Mouse (Mus musculus): Measurements from ENCODE around the gene Selenos.
A peak's percentile ranks its signal among the peaks of the same experiment; 100 is the strongest.
"Not testable (repeated sequence)": the region's sequence is repeated elsewhere in the genome, so short reads cannot be mapped to it uniquely, and the experiment has no call there.

The Selenos gene

DNA sequence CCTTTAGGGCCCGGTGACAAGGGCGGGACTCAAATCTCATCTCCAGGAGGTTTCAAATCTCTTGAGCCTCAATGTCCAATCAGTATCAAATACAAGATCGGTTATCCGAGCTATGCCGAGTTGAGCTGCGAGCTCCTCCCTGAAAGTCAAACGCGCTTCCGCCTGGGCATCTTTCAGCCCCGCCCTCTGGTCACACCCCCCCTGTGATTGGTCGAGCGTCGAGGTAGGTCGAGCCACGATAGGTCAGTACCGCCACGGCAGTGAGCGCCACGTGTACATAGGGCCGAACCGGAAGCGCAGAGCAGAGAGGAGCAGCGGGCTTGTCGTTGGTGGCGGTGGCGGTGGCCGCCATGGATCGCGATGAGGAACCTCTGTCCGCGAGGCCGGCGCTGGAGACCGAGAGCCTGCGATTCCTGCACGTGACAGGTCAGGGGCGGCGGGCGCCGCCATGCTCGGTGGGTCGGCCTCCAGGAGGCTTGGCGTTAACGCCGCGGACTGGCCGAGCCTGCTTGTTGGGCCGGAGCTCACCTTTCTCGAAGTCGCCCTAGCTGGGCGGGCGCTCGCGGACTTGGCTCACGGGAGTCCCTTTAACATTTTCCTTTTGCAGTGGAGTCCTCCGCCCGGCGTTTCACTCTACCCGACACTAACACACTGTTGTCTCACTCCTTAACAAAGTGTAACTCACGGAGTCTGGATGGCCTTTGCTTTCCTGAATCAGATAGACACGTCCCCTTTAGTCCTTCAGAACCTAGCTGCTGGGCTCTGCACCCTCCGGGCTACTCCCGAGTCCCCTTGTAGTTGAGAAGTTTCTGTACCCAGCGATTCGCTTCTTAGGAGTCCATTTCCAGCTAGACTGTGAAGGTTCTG is at the start of gene Selenos:
Gene Selenos (plus strand): TSS at position 286 of the 867 bp plus-strand sequence.
- peak; percentile 94 for DNase-seq (ENCODE audit: low spot score)

DNA sequence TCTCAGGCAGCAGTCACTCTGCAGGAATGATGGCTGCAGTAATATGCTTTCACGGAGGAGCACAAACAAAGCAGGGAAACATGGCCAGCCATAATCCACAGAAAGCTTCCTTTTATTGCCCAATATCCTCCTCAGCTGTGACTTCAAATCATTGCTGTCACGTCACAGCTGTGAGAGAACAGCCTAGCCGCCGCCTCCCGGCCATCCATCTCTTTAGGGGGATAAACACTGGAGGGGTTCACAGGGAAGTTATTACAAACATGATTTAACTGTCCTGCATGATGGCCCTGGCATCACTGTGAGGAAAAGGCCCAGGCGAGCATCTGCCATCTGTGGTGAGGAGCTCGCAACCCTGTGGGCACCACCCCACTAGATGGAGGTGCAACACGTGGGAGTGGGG is 42.6 kb upstream of the Selenos start:
- DNase-seq (ENCODE audit: low spot score), result no peak

DNA sequence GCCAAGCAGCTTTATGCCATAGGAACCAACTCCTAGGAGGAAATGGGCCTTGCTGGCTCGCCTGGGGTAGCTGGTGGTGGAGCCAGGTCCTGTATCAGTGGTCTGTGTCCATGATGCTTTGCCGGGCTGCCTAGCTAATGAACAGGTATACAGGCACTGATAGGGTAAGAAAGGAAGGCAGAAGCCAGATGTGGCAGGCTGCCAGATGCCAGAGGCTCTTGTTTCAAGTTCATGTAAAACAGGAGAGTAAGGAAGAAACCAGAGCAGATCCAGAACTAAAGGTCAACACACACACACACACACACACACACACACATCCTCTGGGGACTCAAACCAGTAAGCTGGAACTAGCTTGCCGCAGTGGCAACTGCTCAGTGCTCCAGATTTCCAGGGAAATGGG is 41.2 kb upstream of the Selenos start:
- no peak for DNase-seq (ENCODE audit: low spot score)

DNA sequence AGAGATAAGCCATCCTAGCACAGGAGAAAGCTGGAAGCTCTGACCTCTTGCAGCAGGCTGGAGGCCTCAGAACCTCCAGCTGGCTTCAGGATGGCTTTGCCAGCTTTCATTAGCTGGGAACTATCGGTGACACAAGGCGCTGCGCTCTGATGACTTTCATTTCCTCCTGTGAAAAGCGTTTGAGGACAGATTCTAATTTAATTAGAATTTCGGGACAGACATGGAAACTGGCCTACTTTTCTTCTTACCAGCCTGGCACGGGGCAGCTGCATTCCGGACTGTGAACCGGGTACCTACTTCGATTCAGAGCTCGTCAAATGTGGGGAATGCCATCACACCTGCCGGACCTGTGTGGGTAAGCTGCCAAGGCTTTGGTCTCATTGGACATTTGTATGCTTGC is 40.7 kb upstream of the Selenos start:
- no peak for DNase-seq (ENCODE audit: low spot score)

DNA sequence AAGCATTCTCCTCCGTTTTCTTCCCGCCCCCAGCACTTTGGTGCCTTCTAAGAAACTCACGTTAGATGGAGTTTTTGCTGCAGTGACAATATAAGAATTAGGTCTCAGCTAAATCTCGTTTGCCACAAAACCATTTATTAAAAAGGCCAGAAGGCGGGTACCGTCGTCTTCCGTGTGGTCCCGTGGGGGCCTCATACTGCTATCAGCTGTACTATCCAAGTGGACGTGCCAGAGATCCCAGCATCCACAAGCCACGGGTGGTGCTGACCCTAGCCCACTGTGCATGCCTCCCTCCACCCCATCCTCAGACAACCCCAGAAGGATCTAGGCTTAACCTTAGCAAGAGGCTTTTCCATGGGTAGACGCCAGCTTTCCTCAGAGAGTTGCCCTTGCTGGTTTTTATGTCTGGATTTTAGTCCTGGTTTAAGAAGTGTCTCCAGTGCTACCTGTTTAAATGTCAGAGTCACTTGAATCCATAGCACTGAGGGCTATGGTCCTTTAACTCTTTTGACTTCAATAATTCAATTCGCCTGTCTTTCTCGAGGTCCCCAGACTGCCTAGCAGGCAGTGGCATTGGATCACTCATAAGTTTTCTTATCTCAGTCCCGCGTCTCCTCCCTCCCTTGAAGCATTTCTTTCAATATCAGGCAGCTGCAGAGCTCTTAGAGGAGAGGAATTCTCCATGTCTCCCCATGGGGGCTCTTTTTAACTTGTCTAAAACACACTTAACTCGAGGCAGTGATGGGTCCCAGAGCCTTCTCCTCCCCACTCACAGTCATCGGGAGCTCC is 39.2 kb upstream of the Selenos start:
- no peak for DNase-seq (ENCODE audit: low spot score)

DNA sequence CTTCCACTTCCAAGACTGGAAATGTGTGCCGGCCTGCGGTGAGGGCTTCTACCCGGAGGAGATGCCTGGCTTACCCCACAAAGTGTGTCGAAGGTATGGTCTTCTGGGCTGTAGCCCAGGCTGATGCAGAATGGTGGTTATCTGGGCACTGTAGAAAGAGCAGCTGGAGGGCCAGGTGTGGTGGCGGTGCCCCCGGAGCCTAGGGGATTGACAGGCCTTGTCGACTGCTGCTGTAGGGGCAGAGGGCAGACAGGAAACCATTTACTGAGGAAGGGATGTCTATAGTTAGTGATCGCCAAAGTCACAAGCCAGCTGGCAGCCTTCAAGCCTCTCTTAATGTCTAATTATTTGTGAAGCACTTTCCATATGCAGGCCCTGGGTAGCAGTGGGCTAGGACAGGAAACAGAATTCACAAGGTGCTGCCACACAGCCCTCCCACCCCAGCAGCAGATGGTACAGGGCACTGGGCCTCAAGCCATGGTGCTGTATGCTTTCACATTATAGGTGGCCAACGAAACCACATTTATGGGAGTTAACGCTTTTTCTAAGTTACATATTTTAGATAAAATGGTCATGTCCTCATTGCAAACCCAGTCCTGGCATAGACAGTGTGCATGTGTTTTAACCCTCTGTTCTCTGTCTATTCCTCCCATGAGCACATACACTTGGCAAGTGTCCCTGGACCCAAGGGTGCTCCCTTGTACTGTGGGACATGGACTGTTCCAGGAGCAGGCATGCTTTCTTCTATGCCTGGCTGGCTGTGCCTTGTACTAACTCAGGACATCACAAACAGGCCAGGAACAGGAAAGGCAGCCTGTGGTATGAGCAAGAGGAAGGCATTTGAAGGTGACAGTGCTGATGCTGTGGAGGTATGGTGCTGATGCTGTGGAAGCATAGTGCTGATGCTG is 35.6 kb upstream of the Selenos start, which contains the start of gene Gm45213:
Gene Gm45213 (plus strand): TSS at position 51 of the 908 bp plus-strand sequence.
- no peak for DNase-seq (ENCODE audit: low spot score)

DNA sequence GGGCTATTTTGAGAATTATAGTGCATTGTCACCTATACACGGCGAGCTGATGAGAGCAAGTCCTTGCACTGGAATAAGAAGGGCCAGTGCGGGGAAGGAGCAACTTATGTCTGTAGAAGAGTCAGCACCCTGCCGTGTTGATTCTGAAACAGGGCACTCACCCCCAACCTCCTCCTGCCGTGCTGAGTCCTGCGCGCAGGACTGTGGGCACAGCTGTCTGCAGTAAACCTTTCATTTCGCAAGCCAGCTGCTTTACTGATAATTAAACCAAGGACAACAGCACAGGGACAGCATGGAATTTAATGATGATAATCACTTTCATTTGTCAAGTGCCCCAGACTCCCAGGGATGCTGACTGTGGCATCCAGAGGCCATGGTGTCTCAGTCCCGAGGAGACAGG is 34.8 kb upstream of the Selenos start:
- no peak for DNase-seq (ENCODE audit: low spot score)

DNA sequence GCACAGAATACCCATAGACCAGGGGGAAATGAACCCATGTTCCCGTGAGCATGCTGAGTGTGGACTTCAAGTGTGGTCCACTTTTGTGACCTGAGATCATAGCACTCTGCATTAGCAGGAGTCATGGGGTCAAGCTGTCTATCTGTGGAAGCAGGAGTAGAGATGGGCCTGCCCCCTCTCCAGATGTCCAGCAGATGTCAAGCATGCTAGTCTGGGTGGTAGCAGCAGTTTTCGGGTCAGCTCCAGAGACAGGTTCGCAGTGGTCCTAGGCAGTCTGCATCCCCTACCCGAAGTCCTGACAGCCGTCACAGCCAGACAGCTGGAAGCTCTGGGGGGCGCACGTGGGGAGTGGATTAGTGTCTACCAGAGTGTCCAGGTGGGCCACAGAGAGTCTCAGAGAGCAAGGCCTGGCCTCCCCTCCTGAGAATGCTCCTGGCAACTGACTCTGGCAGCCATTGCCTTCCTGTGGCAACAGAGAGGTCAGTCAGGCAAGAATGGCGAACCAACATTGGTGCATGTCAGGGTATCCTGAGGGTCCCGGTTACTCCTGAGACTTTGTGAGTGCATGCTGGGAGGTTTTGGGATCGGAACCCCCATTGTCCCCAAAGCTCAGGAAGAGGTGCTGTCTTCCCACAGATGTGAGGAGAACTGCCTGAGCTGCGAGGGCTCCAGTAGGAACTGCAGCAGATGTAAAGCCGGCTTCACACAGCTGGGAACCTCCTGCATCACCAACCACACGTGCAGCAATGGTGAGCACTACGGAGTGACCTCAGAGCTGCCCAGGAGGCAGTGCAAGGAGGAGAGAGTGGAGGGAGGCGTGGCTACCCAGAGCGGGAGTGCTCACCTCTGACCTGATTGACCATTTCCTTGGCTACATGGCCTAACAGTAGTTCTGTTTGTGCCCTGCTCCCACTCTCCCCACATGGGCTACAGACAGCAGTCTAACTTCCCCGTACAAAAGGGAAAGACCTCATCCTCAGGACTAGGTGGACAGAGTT is 32.2 kb upstream of the Selenos start:
- DNase-seq (ENCODE audit: low spot score), result no peak

DNA sequence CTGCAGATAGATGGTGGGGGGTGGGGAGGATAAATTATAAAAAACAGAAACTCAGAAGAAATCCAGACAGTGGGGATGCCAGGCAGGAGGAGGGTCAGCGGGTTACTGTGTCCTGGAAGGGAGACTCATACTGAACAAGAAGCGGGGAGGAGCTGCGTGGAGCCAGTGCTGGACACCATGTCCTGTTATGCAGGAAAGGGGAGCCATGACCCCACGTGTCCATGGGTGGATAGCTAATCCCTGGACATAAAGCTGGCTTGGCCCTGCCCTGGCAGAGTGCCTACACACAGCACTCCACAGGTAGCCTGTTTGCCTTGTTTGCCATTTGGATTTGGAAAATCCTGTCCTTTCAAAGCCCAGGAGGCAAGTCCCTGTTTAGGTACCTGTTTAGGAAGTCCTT is 31.5 kb upstream of the Selenos start:
- DNase-seq (ENCODE audit: low spot score), result no peak

DNA sequence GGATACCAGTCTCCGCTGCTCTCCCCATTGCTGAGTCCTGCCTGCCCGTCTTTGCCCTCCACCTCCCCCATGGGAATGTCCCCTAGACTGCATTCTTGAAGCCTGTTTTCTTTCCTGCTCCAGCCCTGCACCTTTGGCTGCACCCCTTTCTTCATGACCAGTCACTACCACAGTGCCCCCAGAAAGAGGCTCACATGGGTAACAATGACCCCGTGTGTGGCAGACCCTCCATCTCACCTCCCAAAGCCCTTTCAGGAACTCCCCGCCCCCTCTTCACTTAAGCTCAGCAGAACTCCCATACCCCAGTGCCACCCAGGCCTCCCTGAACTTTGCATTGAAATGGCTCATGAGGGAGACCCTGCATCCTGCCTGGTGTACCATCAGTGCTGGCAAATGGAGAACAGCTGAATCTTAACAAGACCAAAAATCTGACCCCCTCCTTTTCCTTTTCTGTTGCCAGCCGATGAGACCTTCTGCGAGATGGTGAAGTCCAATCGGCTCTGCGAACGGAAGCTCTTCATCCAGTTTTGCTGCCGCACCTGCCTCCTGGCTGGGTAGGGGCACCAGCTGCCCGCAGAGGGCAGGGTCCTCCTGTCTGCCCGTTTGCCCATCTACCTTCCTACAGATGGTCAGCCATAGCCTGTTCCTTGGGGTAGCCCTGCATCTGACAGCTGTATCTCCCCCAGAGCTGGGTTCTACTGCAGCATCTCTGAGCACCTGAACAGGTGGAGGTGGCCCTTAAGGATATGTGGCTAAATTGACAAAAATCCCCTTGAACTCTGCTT is 30.8 kb upstream of the Selenos start:
- DNase-seq (ENCODE audit: low spot score), result no peak

DNA sequence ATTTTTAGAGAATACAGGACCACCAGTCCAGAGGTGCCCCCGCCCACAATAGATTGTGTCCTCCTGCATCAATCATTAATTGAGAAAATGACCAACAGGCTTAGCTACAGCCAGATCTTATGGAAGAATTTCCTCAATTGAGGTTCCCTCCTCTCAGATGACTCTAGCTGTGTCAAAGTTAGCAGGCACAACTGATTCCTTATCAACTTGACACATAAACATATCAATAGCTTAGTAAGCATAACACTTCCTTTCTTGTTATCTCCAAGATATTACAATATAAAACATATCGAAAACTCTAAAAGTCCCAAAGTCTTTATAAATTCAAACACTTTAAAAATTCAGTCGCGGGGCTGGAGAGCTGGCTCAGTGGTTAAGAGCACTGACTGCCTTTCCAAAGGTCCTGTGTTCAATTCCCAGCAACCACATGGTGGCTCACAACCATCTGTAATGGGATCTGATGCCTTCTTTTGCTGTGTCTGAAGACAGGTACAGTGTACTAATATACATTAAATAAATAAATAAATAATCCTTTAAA is 25.4 kb upstream of the Selenos start:
- no peak for DNase-seq (ENCODE audit: low spot score)

DNA sequence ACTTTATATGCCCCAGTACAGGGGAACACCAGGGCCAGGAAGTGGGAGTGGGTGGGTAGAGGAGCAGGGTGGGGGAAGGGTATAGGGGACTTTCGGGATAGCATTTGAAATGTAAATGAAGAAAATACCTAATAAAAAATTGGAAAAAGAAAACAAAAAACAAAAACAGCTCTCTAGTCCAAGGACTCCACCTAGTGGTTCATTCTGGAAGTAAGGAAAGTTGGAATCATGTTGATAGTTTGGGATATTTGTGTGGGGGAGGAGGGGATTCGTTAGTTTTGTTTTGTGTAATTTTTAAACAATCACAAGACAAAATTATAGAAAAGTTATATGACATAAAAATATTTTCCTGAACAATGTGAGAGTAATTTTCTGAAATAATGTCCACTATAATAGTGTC is 24.1 kb upstream of the Selenos start:
- DNase-seq (ENCODE audit: low spot score), result not testable (repeated sequence)

DNA sequence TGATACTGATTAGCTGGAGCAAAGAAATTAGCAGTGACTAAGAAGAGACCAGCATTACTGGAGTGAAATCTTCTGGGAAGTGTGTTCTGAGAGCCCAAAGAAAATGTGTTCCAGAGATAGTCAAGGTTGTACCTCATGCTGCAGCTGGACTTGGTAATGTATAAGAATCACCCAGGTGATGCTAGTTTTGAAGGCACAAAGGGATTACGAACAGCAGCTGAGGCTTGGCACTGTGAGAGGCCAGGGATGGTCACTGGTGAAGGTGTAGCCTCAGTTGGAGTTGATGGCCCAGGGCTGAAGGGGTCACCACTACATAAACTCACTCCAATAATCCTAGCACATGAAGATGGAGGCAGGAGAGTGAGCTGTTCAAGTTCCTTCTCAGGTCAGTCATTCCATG is 20.7 kb upstream of the Selenos start, which contains the start of gene Snrpa1:
Gene Snrpa1 (plus strand): TSS at position 301 of the 400 bp plus-strand sequence.
- no peak for DNase-seq (ENCODE audit: low spot score)

DNA sequence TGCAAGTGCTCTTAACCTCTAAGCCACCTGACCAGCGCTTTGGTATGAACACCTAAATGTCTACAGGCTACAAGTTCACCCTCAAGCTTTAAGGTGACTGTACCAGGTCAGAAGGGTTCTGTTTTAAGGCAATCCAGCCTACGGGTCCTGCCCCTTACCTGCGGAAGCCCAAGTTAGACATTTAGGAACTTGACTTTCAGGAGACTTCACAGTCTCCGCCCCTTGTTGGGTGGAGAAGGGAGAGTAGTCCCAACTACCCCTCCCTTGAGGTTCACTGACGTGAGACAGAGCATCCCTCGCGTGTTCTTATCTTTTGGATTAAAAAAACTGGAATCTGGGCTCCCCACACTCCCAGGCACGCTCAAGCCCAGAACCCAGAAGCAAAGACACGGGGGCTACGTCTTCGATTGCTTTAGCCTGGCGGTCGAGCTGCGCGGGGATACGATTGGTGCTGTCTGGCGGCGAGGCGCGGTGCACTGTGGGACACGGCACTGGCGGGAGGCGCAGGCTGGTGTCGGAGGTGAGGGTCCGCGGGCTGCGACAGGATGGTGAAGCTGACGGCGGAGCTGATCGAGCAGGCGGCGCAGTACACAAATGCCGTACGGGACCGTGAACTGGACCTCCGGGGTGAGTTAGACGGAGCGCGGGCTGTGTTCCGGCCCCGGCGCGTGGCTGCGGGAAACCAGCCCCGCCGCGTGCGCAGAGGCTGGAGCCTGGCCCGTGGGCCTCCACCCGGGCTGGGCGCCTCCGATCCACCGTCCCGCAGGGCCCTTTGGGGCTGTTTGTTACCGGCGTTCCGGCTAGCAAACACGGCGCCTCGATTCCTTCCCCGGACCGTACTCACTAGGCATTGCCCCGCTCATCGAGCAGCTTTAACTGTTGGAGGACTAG is 19.1 kb upstream of the Selenos start:
- peak; percentile 70 for DNase-seq (ENCODE audit: low spot score)

DNA sequence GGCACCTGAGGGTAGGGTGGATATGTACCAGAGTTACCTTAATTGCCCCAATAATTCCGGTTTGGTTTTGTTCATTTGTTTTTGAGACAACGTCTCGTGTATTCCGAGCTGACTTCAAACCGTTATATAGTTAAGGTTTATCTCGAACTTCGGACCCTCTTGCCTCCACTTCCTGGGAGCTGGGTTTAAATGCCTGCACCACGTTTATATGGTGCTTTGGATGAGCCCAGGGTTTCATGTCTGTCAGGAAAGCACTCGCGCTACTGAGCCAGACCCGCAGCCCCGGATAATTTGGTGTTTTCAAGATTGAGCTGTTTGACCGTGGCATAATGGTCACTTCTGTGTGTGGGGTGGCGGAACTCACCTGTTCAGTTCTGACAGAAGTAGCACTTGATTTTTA is 18.4 kb upstream of the Selenos start:
- no peak for DNase-seq (ENCODE audit: low spot score)

DNA sequence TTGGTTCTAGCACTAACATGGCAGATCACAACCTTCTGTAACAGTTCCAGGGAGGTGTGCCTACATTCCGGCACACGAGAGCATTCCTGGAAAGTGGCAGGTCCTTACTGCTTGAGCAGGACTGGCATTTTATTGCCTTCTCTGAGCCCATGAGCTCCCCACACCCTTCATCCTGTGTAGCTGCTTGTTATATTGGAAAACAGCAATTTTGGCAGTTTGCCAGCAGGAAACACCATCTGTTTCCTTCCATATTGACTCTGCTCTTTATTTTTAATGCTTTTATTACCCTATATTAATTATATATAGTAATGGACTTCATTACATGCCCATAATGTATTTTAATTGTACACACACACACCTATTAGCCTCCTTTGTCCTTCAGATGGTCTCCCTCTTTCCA is 3.0 kb upstream of the Selenos start:
- DNase-seq (ENCODE audit: low spot score), result no peak

DNA sequence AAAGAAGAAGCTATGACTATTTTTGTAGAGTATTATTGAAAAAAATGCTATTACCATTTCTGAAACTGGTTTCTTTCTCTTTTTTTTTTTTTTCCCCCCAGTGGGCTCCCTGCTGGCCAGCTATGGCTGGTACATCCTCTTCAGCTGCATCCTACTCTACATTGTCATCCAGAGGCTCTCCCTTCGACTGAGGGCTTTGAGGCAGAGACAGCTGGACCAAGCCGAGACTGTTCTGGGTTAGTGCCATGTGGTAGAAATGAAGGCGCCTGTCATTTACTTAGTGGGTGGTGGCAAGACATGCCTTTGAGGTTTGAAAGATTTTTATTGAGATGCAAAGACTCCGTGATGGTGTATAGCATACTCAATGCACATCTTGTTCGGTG is 773 bp downstream of the Selenos start:
- no peak for DNase-seq (ENCODE audit: low spot score)

DNA sequence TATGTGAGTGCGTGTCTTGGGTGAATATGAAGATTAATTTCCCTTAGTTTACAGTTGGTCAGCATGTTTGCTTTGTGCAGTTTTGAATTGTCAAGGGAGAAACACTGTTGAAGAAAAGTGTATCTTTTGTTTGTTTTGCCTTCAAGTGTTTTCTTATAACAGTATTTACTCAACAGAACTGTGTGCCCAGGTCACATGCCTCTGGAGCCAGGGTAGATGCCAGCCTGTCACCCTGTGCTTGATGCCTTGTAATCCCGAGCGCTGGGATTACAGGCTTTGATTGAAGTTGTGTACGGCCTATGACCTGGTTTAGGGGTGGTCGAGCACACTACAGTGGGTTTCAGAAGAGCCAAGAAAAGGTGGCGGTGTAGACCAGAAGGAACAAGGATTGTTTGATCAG is 4.3 kb downstream of the Selenos start:
- DNase-seq (ENCODE audit: low spot score), result no peak

DNA sequence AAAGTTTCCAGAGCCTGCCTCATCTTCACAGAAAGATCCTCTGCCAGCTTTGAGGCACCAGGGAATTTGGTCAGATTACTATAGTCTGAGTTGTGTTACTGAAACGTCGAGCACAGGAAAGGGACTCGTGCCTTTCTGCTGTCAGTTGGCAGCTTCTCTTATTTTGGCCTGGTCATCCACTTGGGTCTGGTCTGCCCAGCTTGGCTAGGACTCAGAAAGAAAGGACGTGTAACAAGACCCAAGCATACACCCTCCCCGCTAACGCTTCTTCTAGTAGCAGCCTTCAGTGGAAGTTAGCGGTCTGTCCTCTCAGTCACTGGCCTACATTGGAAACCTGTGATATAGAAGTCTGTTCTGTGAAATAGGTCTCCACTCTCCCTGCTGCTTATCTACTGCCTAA is 5.1 kb downstream of the Selenos start:
- no peak for DNase-seq (ENCODE audit: low spot score)
